Mouse (Mus musculus): ENCODE data around the gene Omt2b. TPM values are rescaled to one million over a fixed set of nuclear protein-coding genes. Genes with fewer than 3 reads are reported as not detected.
"Not testable (repeated sequence)": the region's sequence is repeated elsewhere in the genome, so short reads cannot be mapped to it uniquely, and the experiment has no call there.

The Omt2b gene
- polyA plus RNA-seq, 1 experiment from 2014 or later: not detected

- Histone ChIP-seq H3K4me2 (ENCODE audit: low read depth) (no peak overlapping the region), H3K9me3 (ENCODE audit: control insufficient read depth, low read length) (no peaks in the 10 kb centered on the region), H3K4me1 (ENCODE audit: control insufficient read depth, insufficient read depth, low read length) (no peaks in the 10 kb centered on the region), H3K36me3 (ENCODE audit: control insufficient read depth, insufficient read depth, low read length) (no peaks in the 10 kb centered on the region), H3K27ac (ENCODE audit: low read depth, low read length) (no peak overlapping the region), H3K9ac (ENCODE audit: low read length) (no peak overlapping the region), H3K4me3 (ENCODE audit: low read depth, low read length) (no peak overlapping the region), H3K27me3 (ENCODE audit: control insufficient read depth, insufficient read depth, low read length) (no peaks in the 10 kb centered on the region)
- no peak for DNase-seq (ENCODE audit: low spot score)
- no peak for ATAC-seq (ENCODE audit: insufficient read depth, low FRiP score, low TSS enrichment)
- WGBS: 75% methylated on average over 6 of the region's 6 CpGs
These were observed 32.5 kb downstream of the Omt2b start for GRCm38 (mm10) chr9:78359750-78360483.

GRCm38 (mm10) chr9:78360484-78360872 is 33.1 kb downstream of the Omt2b start:
- H3K4me1 ChIP-seq (ENCODE audit: control insufficient read depth, insufficient read depth, low read length): no peaks in the 10 kb centered on the region
- ATAC-seq (ENCODE audit: insufficient read depth, low FRiP score, low TSS enrichment) (no peak), DNase-seq (ENCODE audit: low spot score) (no peak)
- no peaks in the 10 kb centered on the region for H3K27me3 ChIP-seq (ENCODE audit: control insufficient read depth, insufficient read depth, low read length)
- H3K9ac ChIP-seq (ENCODE audit: low read length): no peak overlapping the region
- no peaks in the 10 kb centered on the region for H3K9me3 ChIP-seq (ENCODE audit: control insufficient read depth, low read length)
- H3K36me3 ChIP-seq (ENCODE audit: control insufficient read depth, insufficient read depth, low read length): no peaks in the 10 kb centered on the region
- no peak overlapping the region for H3K4me3 ChIP-seq (ENCODE audit: low read depth, low read length)
- no peak overlapping the region for H3K4me2 ChIP-seq (ENCODE audit: low read depth)
- H3K27ac ChIP-seq (ENCODE audit: low read depth, low read length): no peak overlapping the region
- 50% methylated on average over 2 of the region's 2 CpGs for WGBS

GRCm38 (mm10) chr9:78363374-78363773 is 36.0 kb downstream of the Omt2b start:
- WGBS: 82% methylated on average over 6 of the region's 6 CpGs
- no peak for DNase-seq (ENCODE audit: low spot score)
- Histone ChIP-seq H3K9ac (ENCODE audit: low read length) (no peak overlapping the region), H3K4me1 (ENCODE audit: control insufficient read depth, insufficient read depth, low read length) (no peaks in the 10 kb centered on the region), H3K36me3 (ENCODE audit: control insufficient read depth, insufficient read depth, low read length) (no peaks in the 10 kb centered on the region), H3K9me3 (ENCODE audit: control insufficient read depth, low read length) (no peaks in the 10 kb centered on the region), H3K27ac (ENCODE audit: low read depth, low read length) (no peak overlapping the region), H3K4me2 (ENCODE audit: low read depth) (no peak overlapping the region), H3K4me3 (ENCODE audit: low read depth, low read length) (no peak overlapping the region), H3K27me3 (ENCODE audit: control insufficient read depth, insufficient read depth, low read length) (no peaks in the 10 kb centered on the region)
- no peak for ATAC-seq (ENCODE audit: insufficient read depth, low FRiP score, low TSS enrichment)

DNA sequence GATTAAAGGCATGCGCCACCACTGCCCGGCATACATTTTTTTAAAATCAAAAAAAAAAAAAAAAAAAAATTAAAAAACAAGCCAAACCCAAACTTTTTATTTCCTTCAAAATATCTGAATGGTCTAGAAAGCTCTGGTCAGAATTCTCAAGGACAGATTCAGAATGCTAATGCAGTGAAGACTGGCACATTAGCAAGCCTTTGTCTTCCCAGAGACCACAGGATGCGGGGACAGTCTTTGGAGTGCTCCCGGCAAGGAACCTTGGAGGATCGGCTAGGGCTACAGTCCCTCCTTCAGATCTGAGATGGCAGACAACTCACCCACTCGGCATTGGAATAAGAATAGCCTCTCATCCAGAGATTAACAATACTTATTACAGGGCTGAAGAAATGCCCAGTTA is 37.3 kb downstream of the Omt2b start:
- H3K27me3 ChIP-seq (ENCODE audit: control insufficient read depth, insufficient read depth, low read length): no peaks in the 10 kb centered on the region
- no peak overlapping the region for H3K4me2 ChIP-seq (ENCODE audit: low read depth)
- 90% methylated on average over 6 of the region's 6 CpGs for WGBS
- no peaks in the 10 kb centered on the region for H3K9me3 ChIP-seq (ENCODE audit: control insufficient read depth, low read length)
- no peaks in the 10 kb centered on the region for H3K36me3 ChIP-seq (ENCODE audit: control insufficient read depth, insufficient read depth, low read length)
- no peak overlapping the region for H3K4me3 ChIP-seq (ENCODE audit: low read depth, low read length)
- DNase-seq (ENCODE audit: low spot score): no peak
- no peak overlapping the region for H3K9ac ChIP-seq (ENCODE audit: low read length)
- ATAC-seq (ENCODE audit: insufficient read depth, low FRiP score, low TSS enrichment): no peak
- H3K4me1 ChIP-seq (ENCODE audit: control insufficient read depth, insufficient read depth, low read length): no peaks in the 10 kb centered on the region
- no peak overlapping the region for H3K27ac ChIP-seq (ENCODE audit: low read depth, low read length)

GRCm38 (mm10) chr9:78365850-78366544 is 38.6 kb downstream of the Omt2b start:
- Histone ChIP-seq H3K36me3 (ENCODE audit: control insufficient read depth, insufficient read depth, low read length) (no peaks in the 10 kb centered on the region), H3K9me3 (ENCODE audit: control insufficient read depth, low read length) (no peaks in the 10 kb centered on the region), H3K4me3 (ENCODE audit: low read depth, low read length) (no peak overlapping the region), H3K4me1 (ENCODE audit: control insufficient read depth, insufficient read depth, low read length) (no peaks in the 10 kb centered on the region), H3K4me2 (ENCODE audit: low read depth) (no peak overlapping the region), H3K27me3 (ENCODE audit: control insufficient read depth, insufficient read depth, low read length) (no peaks in the 10 kb centered on the region), H3K27ac (ENCODE audit: low read depth, low read length) (no peak overlapping the region), H3K9ac (ENCODE audit: low read length) (no peak overlapping the region)
- DNase-seq (ENCODE audit: low spot score) (no peak), ATAC-seq (ENCODE audit: insufficient read depth, low FRiP score, low TSS enrichment) (no peak)
- 82% methylated on average over 13 of the region's 13 CpGs for WGBS

GRCm38 (mm10) chr9:78367959-78368358 is 40.6 kb downstream of the Omt2b start, which contains the start of gene Dppa5a:
Gene Dppa5a (minus strand): TSS chr9:78368177.
- H3K4me2 ChIP-seq (ENCODE audit: low read depth); H3K9ac ChIP-seq (ENCODE audit: low read length); H3K27ac ChIP-seq (ENCODE audit: low read depth, low read length); H3K27me3 ChIP-seq (ENCODE audit: control insufficient read depth, insufficient read depth, low read length); DNase-seq (ENCODE audit: low spot score); ATAC-seq (ENCODE audit: insufficient read depth, low FRiP score, low TSS enrichment); H3K9me3 ChIP-seq (ENCODE audit: control insufficient read depth, low read length); H3K36me3 ChIP-seq (ENCODE audit: control insufficient read depth, insufficient read depth, low read length); H3K4me3 ChIP-seq (ENCODE audit: low read depth, low read length); H3K4me1 ChIP-seq (ENCODE audit: control insufficient read depth, insufficient read depth, low read length): not testable (repeated sequence)
- WGBS: 92% methylated on average over 16 of the region's 16 CpGs

DNA sequence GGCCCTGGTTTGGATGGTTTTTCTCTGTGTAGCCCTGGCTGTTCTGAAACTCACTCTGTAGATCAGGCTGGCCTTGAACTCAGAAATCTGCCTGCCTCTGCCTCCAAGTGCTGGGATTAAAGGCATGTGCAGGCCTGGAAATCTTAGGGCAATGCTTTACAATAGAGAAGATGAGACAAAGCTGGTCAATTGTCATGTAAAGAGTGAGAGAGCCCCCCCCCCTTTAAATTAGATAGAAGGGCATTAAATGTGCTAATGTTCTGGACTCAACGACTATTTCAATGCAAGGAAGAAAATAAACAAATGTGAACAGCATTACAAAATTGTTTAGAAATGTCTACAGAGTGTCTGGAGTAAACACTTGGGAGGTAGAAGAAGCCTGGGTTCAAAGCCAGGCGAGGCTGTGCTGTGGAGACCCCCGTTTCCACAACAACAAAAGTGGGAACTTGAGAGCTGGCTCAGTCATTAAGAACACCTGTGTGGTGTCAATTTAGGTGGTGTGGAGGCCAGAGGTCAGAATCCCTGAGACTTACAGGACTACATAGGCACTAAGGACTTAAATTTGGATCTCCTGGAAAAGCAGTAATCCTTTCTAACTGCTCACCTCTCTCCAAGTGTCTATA is 41.4 kb downstream of the Omt2b start:
- ATAC-seq (ENCODE audit: insufficient read depth, low FRiP score, low TSS enrichment) (no peak), DNase-seq (ENCODE audit: low spot score) (no peak)
- H3K27me3 ChIP-seq (ENCODE audit: control insufficient read depth, insufficient read depth, low read length): no peaks in the 10 kb centered on the region
- no peak overlapping the region for H3K27ac ChIP-seq (ENCODE audit: low read depth, low read length)
- no peak overlapping the region for H3K9ac ChIP-seq (ENCODE audit: low read length)
- no peaks in the 10 kb centered on the region for H3K36me3 ChIP-seq (ENCODE audit: control insufficient read depth, insufficient read depth, low read length)
- no peak overlapping the region for H3K4me3 ChIP-seq (ENCODE audit: low read depth, low read length)
- no peak overlapping the region for H3K4me2 ChIP-seq (ENCODE audit: low read depth)
- H3K9me3 ChIP-seq (ENCODE audit: control insufficient read depth, low read length): no peaks in the 10 kb centered on the region
- 77% methylated on average over 3 of the region's 3 CpGs for WGBS
- H3K4me1 ChIP-seq (ENCODE audit: control insufficient read depth, insufficient read depth, low read length): no peaks in the 10 kb centered on the region

GRCm38 (mm10) chr9:78369349-78369748 is 42.0 kb downstream of the Omt2b start:
- no peak for DNase-seq (ENCODE audit: low spot score)
- no peak overlapping the region for H3K9ac ChIP-seq (ENCODE audit: low read length)
- no peak for ATAC-seq (ENCODE audit: insufficient read depth, low FRiP score, low TSS enrichment)
- H3K27ac ChIP-seq (ENCODE audit: low read depth, low read length): no peak overlapping the region
- H3K4me3 ChIP-seq (ENCODE audit: low read depth, low read length): no peak overlapping the region
- no peaks in the 10 kb centered on the region for H3K4me1 ChIP-seq (ENCODE audit: control insufficient read depth, insufficient read depth, low read length)
- WGBS: 92% methylated on average over 2 of the region's 2 CpGs
- H3K27me3 ChIP-seq (ENCODE audit: control insufficient read depth, insufficient read depth, low read length): no peaks in the 10 kb centered on the region
- H3K36me3 ChIP-seq (ENCODE audit: control insufficient read depth, insufficient read depth, low read length): no peaks in the 10 kb centered on the region
- H3K4me2 ChIP-seq (ENCODE audit: low read depth): no peak overlapping the region
- H3K9me3 ChIP-seq (ENCODE audit: control insufficient read depth, low read length): no peaks in the 10 kb centered on the region
